8 mouse cellular contexts compared by ENCODE assay signal in genomic region chr1:181210147-181210546, GRCm38 (mm10). TPM values are rescaled to one million over a fixed set of nuclear protein-coding genes. Genes with fewer than 3 reads are reported as not detected.
DNase-seq lines count a peak whose midpoint lies in the region; ATAC-seq lines count a peak whose summit lies in the region.

No protein-coding gene starts in this region.

- no peaks in the 10 kb centered on the region for H3K27me3 ChIP-seq in lung, embryonic 16.5 days (ENCODE audit: control insufficient read depth, insufficient read depth, low read depth, low read length)
- H3K27me3 ChIP-seq in embryonic facial prominence, embryonic 11.5 days (ENCODE audit: control insufficient read depth, insufficient read depth, low read length): no peaks in the 10 kb centered on the region
- H3K27me3 ChIP-seq in intestine, embryonic 14.5 days (replicated peaks; ENCODE audit: control insufficient read depth, insufficient read depth, low read length): no peaks in the 10 kb centered on the region
- no peaks in the 10 kb centered on the region for H3K27me3 ChIP-seq in neural tube, embryonic 13.5 days

- no peaks in the 10 kb centered on the region for H3K9me3 ChIP-seq in lung, embryonic 16.5 days (ENCODE audit: control insufficient read depth, low read length)
- H3K9me3 ChIP-seq in embryonic facial prominence, embryonic 11.5 days (replicated peaks; ENCODE audit: control insufficient read depth, low read length): no peaks in the 10 kb centered on the region
- H3K9me3 ChIP-seq in intestine, embryonic 14.5 days (ENCODE audit: control insufficient read depth, low read length): no peaks in the 10 kb centered on the region
- H3K9me3 ChIP-seq in neural tube, embryonic 13.5 days: no peaks in the 10 kb centered on the region

- H3K4me3 ChIP-seq in lung, embryonic 16.5 days (ENCODE audit: low read length): peak overlapping the region; percentile 98
- peak overlapping the region; percentile 72 for H3K4me3 ChIP-seq in embryonic facial prominence, embryonic 11.5 days (ENCODE audit: low read depth, low read length)
- peak overlapping the region; percentile 72 for H3K4me3 ChIP-seq in intestine, embryonic 14.5 days (ENCODE audit: low read depth, low read length)
- peak overlapping the region; percentile 100 for H3K4me3 ChIP-seq in neural tube, embryonic 13.5 days

- H3K36me3 ChIP-seq in lung, embryonic 16.5 days (ENCODE audit: control insufficient read depth, insufficient read depth, low read length): peaks cover 7% of the 10 kb centered on the region
- no peaks in the 10 kb centered on the region; the same call in 1 of the 2 replicates for H3K36me3 ChIP-seq in embryonic facial prominence, embryonic 11.5 days (replicated peaks; ENCODE audit: control insufficient read depth, insufficient read depth, low read depth, low read length)
- H3K36me3 ChIP-seq in intestine, embryonic 14.5 days (ENCODE audit: control insufficient read depth, insufficient read depth, low read length): peaks cover 27% of the 10 kb centered on the region
- H3K36me3 ChIP-seq in neural tube, embryonic 13.5 days: peaks cover 22% of the 10 kb centered on the region

- DNase-seq in lung, postnatal 4 days: no peak
- no peak for DNase-seq in embryonic facial prominence, embryonic 11.5 days (ENCODE audit: low spot score)
- DNase-seq in intestine, embryonic 14.5 days (ENCODE audit: low spot score): no peak
- DNase-seq in natural killer cell, adult 2 months (ENCODE audit: low spot score in 2 of 2): no peak

- WGBS in lung, embryonic 16.5 days: 7% methylated on average over 4 of the region's 4 CpGs
- WGBS in embryonic facial prominence, embryonic 11.5 days: 22% methylated on average over 4 of the region's 4 CpGs
- WGBS in intestine, embryonic 14.5 days: 7% methylated on average over 4 of the region's 4 CpGs
- 16% methylated on average over 4 of the region's 4 CpGs for WGBS in neural tube, embryonic 13.5 days

- H3K4me1 ChIP-seq in lung, embryonic 16.5 days (replicated peaks; ENCODE audit: control insufficient read depth, insufficient read depth, low read length): peaks cover 14% of the 10 kb centered on the region
- H3K4me1 ChIP-seq in embryonic facial prominence, embryonic 11.5 days (ENCODE audit: control insufficient read depth, insufficient read depth, low read length): no peaks in the 10 kb centered on the region; the same call in 1 of the 2 replicates
- peaks cover 24% of the 10 kb centered on the region for H3K4me1 ChIP-seq in intestine, embryonic 14.5 days (replicated peaks; ENCODE audit: control insufficient read depth, insufficient read depth, low read length)
- H3K4me1 ChIP-seq in neural tube, embryonic 13.5 days (replicated peaks): peaks cover 31% of the 10 kb centered on the region

- H3K4me2 ChIP-seq in lung, embryonic 16.5 days (ENCODE audit: low read depth, low read length): peak overlapping the region; percentile 84
- H3K4me2 ChIP-seq in embryonic facial prominence, embryonic 11.5 days (ENCODE audit: low read depth, low read length): peak overlapping the region; percentile 83
- peak overlapping the region; percentile 73 for H3K4me2 ChIP-seq in intestine, embryonic 14.5 days (ENCODE audit: low read length)
- peak overlapping the region; percentile 84 for H3K4me2 ChIP-seq in neural tube, embryonic 13.5 days

- peak overlapping the region; percentile 98 for H3K9ac ChIP-seq in lung, embryonic 16.5 days (ENCODE audit: low read length)
- H3K9ac ChIP-seq in embryonic facial prominence, embryonic 11.5 days (replicated peaks; ENCODE audit: low read length): peak overlapping the region; percentile 96
- peak overlapping the region; percentile 92 for H3K9ac ChIP-seq in intestine, embryonic 14.5 days (ENCODE audit: low read length)
- H3K9ac ChIP-seq in neural tube, embryonic 13.5 days: peak overlapping the region; percentile 99

- no peak for ATAC-seq in lung, embryonic 16.5 days (ENCODE audit: low read depth)
- ATAC-seq in embryonic facial prominence, embryonic 11.5 days (replicated peaks; ENCODE audit: insufficient number of reproducible peaks, low FRiP score, low TSS enrichment, low read depth): no peak
- no peak for ATAC-seq in intestine, embryonic 14.5 days (replicated peaks; ENCODE audit: low FRiP score, low TSS enrichment, low read depth)
- no peak for ATAC-seq in neural tube, embryonic 13.5 days (ENCODE audit: low read depth)
- ATAC-seq in granulocyte monocyte progenitor cell, adult 5-6 weeks (replicated peaks; ENCODE audit: poor library complexity, severe bottlenecking): no peak
- ATAC-seq in megakaryocyte progenitor cell, adult 5-6 weeks (replicated peaks; ENCODE audit: poor library complexity): no peak

- peak overlapping the region; percentile 17 for H3K27ac ChIP-seq in lung, embryonic 16.5 days (ENCODE audit: low read length)
- H3K27ac ChIP-seq in embryonic facial prominence, embryonic 11.5 days (replicated peaks; ENCODE audit: low read depth, low read length): no peak overlapping the region
- no peak overlapping the region for H3K27ac ChIP-seq in intestine, embryonic 14.5 days (ENCODE audit: low read depth)
- peak overlapping the region; percentile 95; the same call in 1 of the 2 replicates for H3K27ac ChIP-seq in neural tube, embryonic 13.5 days (replicated peaks)

RNA-seq across cellular contexts. Expression of gene Wdr26, which starts 1.7 kb away (rescaled TPM):
- polyA plus RNA-seq in lung, embryonic 16.5 days (2015; fragmentation: Nextera tagmentation; extraction: Ambion mirVana): 30.0 and 30.2 TPM in 2 replicates
- 28.2 and 32.6 TPM in 2 replicates for polyA plus RNA-seq in embryonic facial prominence, embryonic 11.5 days (2014; fragmentation: Nextera tagmentation; extraction: Ambion mirVana)
- polyA plus RNA-seq in intestine, embryonic 14.5 days (2014; fragmentation: Nextera tagmentation; extraction: Ambion mirVana): 40.0 and 43.5 TPM in 2 replicates
- 39.3 and 45.9 TPM in 2 replicates for polyA plus RNA-seq in neural tube, embryonic 13.5 days (2015; fragmentation: Nextera tagmentation; extraction: Ambion mirVana)
- 92.9 and 128 TPM in 2 replicates for total RNA-seq in granulocyte monocyte progenitor cell, adult 5-6 weeks (2014; fragmentation: Nextera tagmentation)
- total RNA-seq in granulocyte monocyte progenitor cell, adult 5-6 weeks (2017): 93.0 and 101 TPM in 2 replicates
- total RNA-seq in megakaryocyte progenitor cell, adult 5-6 weeks (2015): 124 and 137 TPM in 2 replicates
- 105 and 114 TPM in 2 replicates for total RNA-seq in megakaryocyte progenitor cell, adult 5-6 weeks (2017)

Comparison
In these comparisons a context has a peak if more than half of its experiments do, and no peak if none do; other contexts are left out.
1. H3K27ac ChIP-seq: peak in lung, embryonic 16.5 days (single experiment) and neural tube, embryonic 13.5 days (single experiment); none in embryonic facial prominence, embryonic 11.5 days (single experiment) and intestine, embryonic 14.5 days (single experiment).
2. Peak in every context shown above with its lines, with median percentiles within 50 percentile points of each other: H3K4me2 ChIP-seq, H3K4me3 ChIP-seq and H3K9ac ChIP-seq.